Mouse (Mus musculus) NIH3T3 (cell line): ENCODE measurements at regions not wholly inside any gene's neighbourhood (a gene's known extent, or its start where the extent isn't known, plus 50 kb on each side); places are given as distances from the start of the nearest gene placed in this dataset.

Source experiments
- DNase-seq: peaks from one replicate; pipeline ENCODE4 v3.0.0-alpha.2; 2012; ENCODE audit warnings: low read depth

- peak; percentile 7 for DNase-seq
These were observed 146.9 kb upstream of the Negr1 start for GRCm38 (mm10) chr3:156414431-156415427.

GRCm38 (mm10) chr3:156418124-156418523 is 143.5 kb upstream of the Negr1 start:
- no peak for DNase-seq

GRCm38 (mm10) chr3:156423100-156423499 is 138.5 kb upstream of the Negr1 start:
- DNase-seq = no peak

- peak; percentile 2 for DNase-seq
These were observed 106.6 kb upstream of the Negr1 start for GRCm38 (mm10) chr3:156455042-156455441.

- no peak for DNase-seq
These were observed 98.3 kb upstream of the Negr1 start for GRCm38 (mm10) chr3:156463299-156463698.

- DNase-seq = no peak
These were observed 96.0 kb upstream of the Negr1 start for GRCm38 (mm10) chr3:156465601-156466000.

GRCm38 (mm10) chr3:156472665-156473064 is 88.9 kb upstream of the Negr1 start:
- no peak for DNase-seq
